Mouse (Mus musculus): ENCODE results near the gene Nckap5. TPM values are rescaled to one million over a fixed set of nuclear protein-coding genes. Genes with fewer than 3 reads are reported as not detected.

Nckap5 gene
- total RNA-seq, 1 experiment, result 0.18 TPM

- in situ Hi-C loops (cut with MboI; ENCODE audit: low sequenced_read_pairs in 2 of 2, unreplicated experiment in 2 of 2), result no loop called here
- H3K4me3 ChIP-seq (ENCODE audit: insufficient read depth in 1 of 2, low read depth in 1 of 2, low read length in 2 of 2, poor library complexity in 1 of 2, severe bottlenecking in 1 of 2), result no peak overlapping the region
- no peak overlapping the region for H3K27ac ChIP-seq (ENCODE audit: insufficient read depth, low read depth, low read length, poor library complexity, severe bottlenecking)
- no peak for TF ChIP-seq HCFC1 (IDR thresholded peaks at IDR 0.05; ENCODE audit: borderline replicate concordance, insufficient read depth, low read length)
- DNase-seq (ENCODE audit: low read depth, low spot score), result no peak
- H3K4me1 ChIP-seq (ENCODE audit: control insufficient read depth in 2 of 2, insufficient read depth in 2 of 2, low read length in 2 of 2, poor library complexity in 1 of 2), result no peaks in the 10 kb centered on the region
- no peaks in the 10 kb centered on the region for H3K36me3 ChIP-seq (ENCODE audit: control insufficient read depth, insufficient read depth, low read length, poor library complexity, severe bottlenecking)
- no peak overlapping the region for H3K9ac ChIP-seq (ENCODE audit: insufficient read depth, low read depth, low read length, poor library complexity, severe bottlenecking)
- H3K9me3 ChIP-seq (ENCODE audit: control insufficient read depth, insufficient read depth, low read depth, low read length), result no peaks in the 10 kb centered on the region
These were observed 453.1 kb downstream of the Nckap5 start for GRCm38 (mm10) chr1:126377339-126377980.

- DNase-seq (ENCODE audit: low read depth, low spot score), result no peak
These were observed 463.9 kb downstream of the Nckap5 start for GRCm38 (mm10) chr1:126366736-126367135.

GRCm38 (mm10) chr1:126364556-126364955, 466.0 kb downstream of the Nckap5 start:
- in situ Hi-C loops (cut with MboI; ENCODE audit: low sequenced_read_pairs in 2 of 2, unreplicated experiment in 2 of 2), result no loop called here
- no peak overlapping the region for H3K9ac ChIP-seq (ENCODE audit: insufficient read depth, low read depth, low read length, poor library complexity, severe bottlenecking)
- TF ChIP-seq ZC3H11A (IDR thresholded peaks at IDR 0.05; ENCODE audit: borderline replicate concordance, low read depth, low read length) (no peak), HCFC1 (IDR thresholded peaks at IDR 0.05; ENCODE audit: borderline replicate concordance, insufficient read depth, low read length) (no peak), ZNF384 (IDR thresholded peaks at IDR 0.05; ENCODE audit: low read depth, low read length) (no peak), CHD2 (IDR thresholded peaks at IDR 0.05; ENCODE audit: low read depth, low read length) (no peak), MAFK (IDR thresholded peaks at IDR 0.05; ENCODE audit: insufficient read depth, low read depth, low read length) (no peak)
- DNase-seq (ENCODE audit: low read depth, low spot score), result no peak
- no peaks in the 10 kb centered on the region for H3K9me3 ChIP-seq (ENCODE audit: control insufficient read depth, insufficient read depth, low read depth, low read length)
- H3K36me3 ChIP-seq (ENCODE audit: control insufficient read depth, insufficient read depth, low read length, poor library complexity, severe bottlenecking), result no peaks in the 10 kb centered on the region
- H3K4me1 ChIP-seq (ENCODE audit: control insufficient read depth in 2 of 2, insufficient read depth in 2 of 2, low read length in 2 of 2, poor library complexity in 1 of 2), result no peaks in the 10 kb centered on the region
- no peak overlapping the region for H3K27ac ChIP-seq (ENCODE audit: insufficient read depth, low read depth, low read length, poor library complexity, severe bottlenecking)
- no peak overlapping the region for H3K4me3 ChIP-seq (ENCODE audit: insufficient read depth in 1 of 2, low read depth in 1 of 2, low read length in 2 of 2, poor library complexity in 1 of 2, severe bottlenecking in 1 of 2)

More at GRCm38 (mm10) chr1:126366736-126367135, 463.9 kb downstream of the Nckap5 start:
- H3K9me3 ChIP-seq (ENCODE audit: control insufficient read depth, insufficient read depth, low read depth, low read length), result no peaks in the 10 kb centered on the region
- no peaks in the 10 kb centered on the region for H3K36me3 ChIP-seq (ENCODE audit: control insufficient read depth, insufficient read depth, low read length, poor library complexity, severe bottlenecking)
- TF ChIP-seq CHD2 (IDR thresholded peaks at IDR 0.05; ENCODE audit: low read depth, low read length), result no peak
- H3K9ac ChIP-seq (ENCODE audit: insufficient read depth, low read depth, low read length, poor library complexity, severe bottlenecking), result no peak overlapping the region
- in situ Hi-C loops (cut with MboI; ENCODE audit: low sequenced_read_pairs in 2 of 2, unreplicated experiment in 2 of 2), result no loop called here
- H3K4me3 ChIP-seq (ENCODE audit: insufficient read depth in 1 of 2, low read depth in 1 of 2, low read length in 2 of 2, poor library complexity in 1 of 2, severe bottlenecking in 1 of 2), result no peak overlapping the region
- H3K4me1 ChIP-seq (ENCODE audit: control insufficient read depth in 2 of 2, insufficient read depth in 2 of 2, low read length in 2 of 2, poor library complexity in 1 of 2), result no peaks in the 10 kb centered on the region
- no peak overlapping the region for H3K27ac ChIP-seq (ENCODE audit: insufficient read depth, low read depth, low read length, poor library complexity, severe bottlenecking)

- H3K9ac ChIP-seq (ENCODE audit: insufficient read depth, low read depth, low read length, poor library complexity, severe bottlenecking), result no peak overlapping the region
- H3K4me3 ChIP-seq (ENCODE audit: insufficient read depth in 1 of 2, low read depth in 1 of 2, low read length in 2 of 2, poor library complexity in 1 of 2, severe bottlenecking in 1 of 2), result no peak overlapping the region
- no peaks in the 10 kb centered on the region for H3K36me3 ChIP-seq (ENCODE audit: control insufficient read depth, insufficient read depth, low read length, poor library complexity, severe bottlenecking)
- no peaks in the 10 kb centered on the region for H3K4me1 ChIP-seq (ENCODE audit: control insufficient read depth in 2 of 2, insufficient read depth in 2 of 2, low read length in 2 of 2, poor library complexity in 1 of 2)
- H3K9me3 ChIP-seq (ENCODE audit: control insufficient read depth, insufficient read depth, low read depth, low read length), result no peaks in the 10 kb centered on the region
- in situ Hi-C loops (cut with MboI; ENCODE audit: low sequenced_read_pairs in 2 of 2, unreplicated experiment in 2 of 2), result no loop called here
- no peak overlapping the region for H3K27ac ChIP-seq (ENCODE audit: insufficient read depth, low read depth, low read length, poor library complexity, severe bottlenecking)
- DNase-seq (ENCODE audit: low read depth, low spot score), result no peak
- TF ChIP-seq ZNF384 (IDR thresholded peaks at IDR 0.05; ENCODE audit: low read depth, low read length), result no peak
- TF ChIP-seq ZC3H11A (IDR thresholded peaks at IDR 0.05; ENCODE audit: borderline replicate concordance, low read depth, low read length), result no peak
- no peak for TF ChIP-seq MAFK (IDR thresholded peaks at IDR 0.05; ENCODE audit: insufficient read depth, low read depth, low read length)
- no peak for TF ChIP-seq CHD2 (IDR thresholded peaks at IDR 0.05; ENCODE audit: low read depth, low read length)
- no peak for TF ChIP-seq HCFC1 (IDR thresholded peaks at IDR 0.05; ENCODE audit: borderline replicate concordance, insufficient read depth, low read length)
These were observed 469.9 kb downstream of the Nckap5 start for GRCm38 (mm10) chr1:126360531-126361220.

- Histone ChIP-seq H3K36me3 (ENCODE audit: control insufficient read depth, insufficient read depth, low read length, poor library complexity, severe bottlenecking) (no peaks in the 10 kb centered on the region), H3K27ac (ENCODE audit: insufficient read depth, low read depth, low read length, poor library complexity, severe bottlenecking) (no peak overlapping the region), H3K9ac (ENCODE audit: insufficient read depth, low read depth, low read length, poor library complexity, severe bottlenecking) (no peak overlapping the region), H3K4me1 (ENCODE audit: control insufficient read depth in 2 of 2, insufficient read depth in 2 of 2, low read length in 2 of 2, poor library complexity in 1 of 2) (no peaks in the 10 kb centered on the region), H3K4me3 (ENCODE audit: insufficient read depth in 1 of 2, low read depth in 1 of 2, low read length in 2 of 2, poor library complexity in 1 of 2, severe bottlenecking in 1 of 2) (no peak overlapping the region), H3K9me3 (ENCODE audit: control insufficient read depth, insufficient read depth, low read depth, low read length) (no peaks in the 10 kb centered on the region)
- no peak for TF ChIP-seq CHD2 (IDR thresholded peaks at IDR 0.05; ENCODE audit: low read depth, low read length)
- DNase-seq (ENCODE audit: low read depth, low spot score), result no peak
- in situ Hi-C loops (cut with MboI; ENCODE audit: low sequenced_read_pairs in 2 of 2, unreplicated experiment in 2 of 2), result no loop called here
These were observed 470.5 kb downstream of the Nckap5 start for GRCm38 (mm10) chr1:126360111-126360510.

Measured in ES-E14 (cell line).